18 mouse cellular contexts compared by ENCODE assay signal in the genomic region with DNA sequence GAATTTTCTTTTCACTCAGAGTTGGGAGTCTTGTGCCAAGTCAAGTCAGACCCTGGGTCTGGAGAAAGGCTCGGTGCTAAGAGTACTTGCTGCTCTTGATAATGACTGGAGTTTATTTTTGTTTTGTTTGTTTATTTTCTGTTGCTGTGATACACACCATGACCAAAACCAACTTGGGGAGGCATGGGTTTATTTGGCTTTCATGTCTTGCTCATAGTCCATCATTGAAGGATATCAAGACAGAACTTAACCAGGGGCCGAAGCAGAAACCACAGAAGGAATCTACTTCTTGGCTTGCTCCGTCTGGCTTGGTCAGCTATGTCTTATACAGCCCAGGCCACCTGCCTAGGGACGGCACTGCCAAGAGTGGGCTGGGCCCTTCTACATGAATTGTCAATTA.
"Had no signal": no experiment of that assay in that cellular context is flagged by ENCODE, and none has a peak within 500 bp of the region (broad histone marks: within the 10 kb centered on the region; RNA-seq: fewer than 3 reads in every experiment).

No protein-coding gene starts in this region.

- DNase-seq: kidney, adult 8-10 months; kidney, postnatal 10 days; kidney, postnatal 36 days; layer of hippocampus, postnatal 36 days; lung, adult 2 months; right cerebral cortex, adult 18-20 months; right cerebral cortex, postnatal 25 days; spleen, adult 18-20 months; thymus, postnatal 25 days had no signal

- H3K27me3 ChIP-seq: kidney, embryonic 15.5 days; liver, embryonic 15.5 days; midbrain, embryonic 12.5 days; midbrain, embryonic 15.5 days; neural tube, embryonic 12.5 days; neural tube, embryonic 15.5 days; stomach, embryonic 15.5 days had no signal

- H3K4me3 ChIP-seq: kidney, embryonic 15.5 days; left cerebral cortex, adult 2 months; liver, embryonic 12.5 days; liver, embryonic 15.5 days; midbrain, embryonic 12.5 days; midbrain, embryonic 15.5 days; neural tube, embryonic 12.5 days; neural tube, embryonic 15.5 days; stomach, embryonic 15.5 days had no signal

- H3K4me1 ChIP-seq: kidney, embryonic 15.5 days; liver, embryonic 12.5 days; liver, embryonic 15.5 days; midbrain, embryonic 12.5 days; midbrain, embryonic 15.5 days; neural tube, embryonic 12.5 days; neural tube, embryonic 15.5 days; stomach, embryonic 15.5 days had no signal

- ATAC-seq: liver, embryonic 12.5 days; midbrain, embryonic 15.5 days had no signal

- H3K36me3 ChIP-seq: kidney, embryonic 15.5 days; liver, embryonic 12.5 days; liver, embryonic 15.5 days; midbrain, embryonic 12.5 days; midbrain, embryonic 15.5 days; neural tube, embryonic 12.5 days; neural tube, embryonic 15.5 days; stomach, embryonic 15.5 days had no signal

- H3K9me3 ChIP-seq: kidney, embryonic 15.5 days; liver, embryonic 12.5 days; liver, embryonic 15.5 days; midbrain, embryonic 12.5 days; midbrain, embryonic 15.5 days; neural tube, embryonic 12.5 days; neural tube, embryonic 15.5 days; stomach, embryonic 15.5 days had no signal

- H3K27ac ChIP-seq: kidney, embryonic 15.5 days; left cerebral cortex, adult 2 months; liver, embryonic 12.5 days; liver, embryonic 15.5 days; midbrain, embryonic 12.5 days; midbrain, embryonic 15.5 days; neural tube, embryonic 12.5 days; neural tube, embryonic 15.5 days; stomach, embryonic 15.5 days had no signal

- H3K9ac ChIP-seq: kidney, embryonic 15.5 days; liver, embryonic 12.5 days; liver, embryonic 15.5 days; midbrain, embryonic 12.5 days; midbrain, embryonic 15.5 days; neural tube, embryonic 12.5 days; neural tube, embryonic 15.5 days; stomach, embryonic 15.5 days had no signal

- H3K4me2 ChIP-seq: kidney, embryonic 15.5 days; liver, embryonic 12.5 days; liver, embryonic 15.5 days; midbrain, embryonic 12.5 days; midbrain, embryonic 15.5 days; neural tube, embryonic 12.5 days; neural tube, embryonic 15.5 days; stomach, embryonic 15.5 days had no signal
